Mouse (Mus musculus): ENCODE results near the gene Samd10. TPM values are rescaled to one million over a fixed set of nuclear protein-coding genes. Genes with fewer than 3 reads are reported as not detected.

Gene Samd10
- polyA plus RNA-seq (2012; rRNA removed) = 54.5 and 62.2 TPM in 2 replicates

GRCm38 (mm10) chr2:181598454-181599351, at the start of gene Samd10:
Samd10 (minus strand) TSS chr2:181599212.
- no peak for DNase-seq (ENCODE audit: low read depth)

- DNase-seq (ENCODE audit: low read depth) = no peak
Observed at GRCm38 (mm10) chr2:181646626-181647472, 47.8 kb upstream of the Samd10 start.

- DNase-seq (ENCODE audit: low read depth) = no peak
Observed at GRCm38 (mm10) chr2:181645666-181646065, 46.7 kb upstream of the Samd10 start.

- DNase-seq (ENCODE audit: low read depth) = no peak
Observed at GRCm38 (mm10) chr2:181644361-181644760, 45.3 kb upstream of the Samd10 start.

GRCm38 (mm10) chr2:181635865-181636264, 36.9 kb upstream of the Samd10 start:
- no peak for DNase-seq (ENCODE audit: low read depth)

- no peak for DNase-seq (ENCODE audit: low read depth)
Observed at GRCm38 (mm10) chr2:181632624-181633023, 33.6 kb upstream of the Samd10 start.

- DNase-seq (ENCODE audit: low read depth) = no peak
Observed at GRCm38 (mm10) chr2:181628471-181628870, 29.5 kb upstream of the Samd10 start.

GRCm38 (mm10) chr2:181623401-181623800, 24.4 kb upstream of the Samd10 start:
- no peak for DNase-seq (ENCODE audit: low read depth)

- no peak for DNase-seq (ENCODE audit: low read depth)
Observed at GRCm38 (mm10) chr2:181618761-181619495, 19.9 kb upstream of the Samd10 start.

- no peak for DNase-seq (ENCODE audit: low read depth)
Observed at GRCm38 (mm10) chr2:181602367-181602766, 3.4 kb upstream of the Samd10 start.

- no peak for DNase-seq (ENCODE audit: low read depth)
Observed at GRCm38 (mm10) chr2:181601751-181602145, 2.7 kb upstream of the Samd10 start.

GRCm38 (mm10) chr2:181600828-181601750, 2.1 kb upstream of the Samd10 start:
- DNase-seq (ENCODE audit: low read depth) = no peak

- DNase-seq (ENCODE audit: low read depth) = no peak
Observed at GRCm38 (mm10) chr2:181600226-181600758, 1.3 kb upstream of the Samd10 start.

- no peak for DNase-seq (ENCODE audit: low read depth)
Observed at GRCm38 (mm10) chr2:181597378-181598061, 1.5 kb downstream of the Samd10 start.

GRCm38 (mm10) chr2:181596221-181596960, 2.6 kb downstream of the Samd10 start:
- no peak for DNase-seq (ENCODE audit: low read depth)

GRCm38 (mm10) chr2:181594946-181595696, 3.9 kb downstream of the Samd10 start:
- DNase-seq (ENCODE audit: low read depth) = no peak

GRCm38 (mm10) chr2:181593937-181594336, 5.1 kb downstream of the Samd10 start:
- no peak for DNase-seq (ENCODE audit: low read depth)

GRCm38 (mm10) chr2:181593042-181593421, 6.0 kb downstream of the Samd10 start:
- no peak for DNase-seq (ENCODE audit: low read depth)
